Mouse (Mus musculus) lung, postnatal 4 days (tissue): ENCODE data around the gene Aldoc.
"Not testable (repeated sequence)": the region's sequence is repeated elsewhere in the genome, so short reads cannot be mapped to it uniquely, and the experiment has no call there.

Experiments
- DNase-seq, 2 experiments: peaks; one replicate each; pipeline ENCODE4 v3.0.0; 2021

Aldoc gene

GRCm38 (mm10) chr11:78322860-78323259 is at the start of gene Aldoc:
Gene Aldoc, plus strand, starts transcription at chr11:78322968.
- peak; percentile 86 to 92 for DNase-seq

GRCm38 (mm10) chr11:78275596-78275995 is 47.2 kb upstream of the Aldoc start:
- no peak for DNase-seq

GRCm38 (mm10) chr11:78276169-78276568 is 46.6 kb upstream of the Aldoc start:
- not testable (repeated sequence) for DNase-seq

- no peak for DNase-seq
Measured at GRCm38 (mm10) chr11:78278853-78279252, 43.9 kb upstream of the Aldoc start.

GRCm38 (mm10) chr11:78279586-78279985 is 43.2 kb upstream of the Aldoc start:
- DNase-seq: no peak

GRCm38 (mm10) chr11:78289146-78289763 is 33.5 kb upstream of the Aldoc start:
- DNase-seq: no peak

- no peak for DNase-seq
Measured at GRCm38 (mm10) chr11:78290654-78291053, 32.1 kb upstream of the Aldoc start, which contains the start of gene BC030499. Gene BC030499, plus strand, starts transcription at chr11:78290841.

- no peak for DNase-seq
Measured at GRCm38 (mm10) chr11:78294585-78294984, 28.2 kb upstream of the Aldoc start.

- no peak for DNase-seq
Measured at GRCm38 (mm10) chr11:78300917-78301316, 21.9 kb upstream of the Aldoc start.

- DNase-seq: peak; percentile 93 to 94
Measured at GRCm38 (mm10) chr11:78301357-78302084, 21.2 kb upstream of the Aldoc start, which contains the start of gene Spag5. Gene Spag5, plus strand, starts transcription at chr11:78301529.

- no peak for DNase-seq
Measured at GRCm38 (mm10) chr11:78305272-78305671, 17.5 kb upstream of the Aldoc start.

- DNase-seq: no peak
Measured at GRCm38 (mm10) chr11:78310861-78311511, 11.8 kb upstream of the Aldoc start.

- DNase-seq: no peak
Measured at GRCm38 (mm10) chr11:78313662-78314061, 9.1 kb upstream of the Aldoc start.

- no peak for DNase-seq
Measured at GRCm38 (mm10) chr11:78318411-78318810, 4.4 kb upstream of the Aldoc start.

GRCm38 (mm10) chr11:78322076-78322831 is 514 bp upstream of the Aldoc start:
- DNase-seq: no peak

GRCm38 (mm10) chr11:78324000-78324785 is 1.4 kb downstream of the Aldoc start:
- no peak for DNase-seq

- DNase-seq: no peak
Measured at GRCm38 (mm10) chr11:78324965-78325364, 2.2 kb downstream of the Aldoc start.

- DNase-seq: no peak
Measured at GRCm38 (mm10) chr11:78327215-78327614, 4.4 kb downstream of the Aldoc start.

- peak; percentile 96 to 97 for DNase-seq
Measured at GRCm38 (mm10) chr11:78327634-78328511, 5.1 kb downstream of the Aldoc start, which contains the start of gene Pigs. Gene Pigs, plus strand, starts transcription at chr11:78328415.

- DNase-seq: no peak
Measured at GRCm38 (mm10) chr11:78328512-78329056, 5.8 kb downstream of the Aldoc start.

- DNase-seq: no peak
Measured at GRCm38 (mm10) chr11:78332676-78333075, 9.9 kb downstream of the Aldoc start.
